Mouse (Mus musculus) embryonic facial prominence, embryonic 14.5 days (tissue): ENCODE measurements at regions not wholly inside any gene's neighbourhood (a gene's known extent, or its start where the extent isn't known, plus 50 kb on each side); places are given as distances from the start of the nearest gene placed in this dataset.

Experiments used
- ATAC-seq: fragments of 200-750 bp; cut with Nextera tagmentation; 2 replicates; pipeline ENCODE4 v1.8.0; 2017; ENCODE audit warnings: low read depth, moderate number of reproducible peaks, moderate TSS enrichment
- DNase-seq: peaks from one replicate; pipeline ENCODE4 v3.0.0-alpha.2; 2015; ENCODE audit warnings: low spot score
- H3K27ac ChIP-seq: fragments of 300-500 bp; sonication (generic); replicated peaks from 2 replicates; pipeline ENCODE4 v1.5.1; 2014; ENCODE audit warnings: low read depth, mild to moderate bottlenecking, low read length, moderate library complexity
- H3K27me3 ChIP-seq: fragments of 300-500 bp; sonication (generic); replicated peaks from 2 replicates; pipeline ENCODE4 v1.6.1; 2014; ENCODE audit warnings: low read length; ENCODE audit not compliant: control insufficient read depth, insufficient read depth
- H3K36me3 ChIP-seq: fragments of 300-500 bp; sonication (generic); 2 replicates; pipeline ENCODE4 v1.6.1; 2014; ENCODE audit warnings: low read length, mixed read lengths; ENCODE audit not compliant: control insufficient read depth, insufficient read depth
- H3K4me1 ChIP-seq: fragments of 300-500 bp; sonication (generic); 2 replicates; pipeline ENCODE4 v1.6.1; 2014; ENCODE audit warnings: antibody characterized with exemption, low read length; ENCODE audit not compliant: control insufficient read depth, insufficient read depth
- H3K4me2 ChIP-seq: fragments of 300-500 bp; sonication (generic); 2 replicates; pipeline ENCODE4 v1.6.1; 2014; ENCODE audit warnings: low read depth, mild to moderate bottlenecking, low read length, moderate library complexity, mixed read lengths
- H3K4me3 ChIP-seq: fragments of 300-500 bp; sonication (generic); 2 replicates; pipeline ENCODE4 v1.5.1; 2014; ENCODE audit warnings: low read depth, mild to moderate bottlenecking, low read length
- H3K9ac ChIP-seq: fragments of 300-500 bp; sonication (generic); 2 replicates; pipeline ENCODE4 v1.6.1; 2014; ENCODE audit warnings: low read depth, mild to moderate bottlenecking, low read length, moderate library complexity, mixed read lengths
- H3K9me3 ChIP-seq: fragments of 300-500 bp; sonication (generic); 2 replicates; pipeline ENCODE4 v1.6.1; 2016; ENCODE audit warnings: low read length; ENCODE audit not compliant: control insufficient read depth
- WGBS: fragments of 180-500 bp; shearing (Covaris S2); extraction: QIAGEN DNeasy Blood & Tissue Kit; methylation state at CpG from one replicate; pipeline ENCODE4 v1.1.7; 2014; 5-methylcytosine and 5-hydroxymethylcytosine counted together

DNA sequence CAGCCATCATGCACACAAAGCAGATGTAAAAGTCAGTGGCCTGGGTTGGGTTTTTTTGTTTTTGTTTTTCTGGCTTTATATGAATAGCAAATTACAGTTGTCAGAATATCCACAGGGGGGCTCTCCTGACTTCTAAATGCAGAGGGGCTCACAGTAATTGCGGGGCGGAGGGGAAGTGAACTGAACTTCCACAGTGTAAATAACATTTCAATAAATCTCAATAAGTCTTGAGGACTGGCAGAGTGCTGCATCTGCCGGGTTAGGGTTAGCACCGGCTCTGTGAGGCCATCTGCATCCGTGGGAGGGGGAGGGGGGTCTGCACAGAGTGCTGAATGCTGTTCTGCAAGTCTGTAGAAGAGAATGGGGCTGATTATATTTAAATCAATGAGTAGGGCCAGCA is 50.3 kb upstream of the Arl4c start:
- WGBS = 10% methylated on average over 5 of the region's 5 CpGs

GRCm38 (mm10) chr1:88756658-88757057 is 54.6 kb upstream of the Arl4c start:
- WGBS = 73% methylated on average over 7 of the region's 7 CpGs
- H3K4me3 ChIP-seq = no peak overlapping the region
- no peak overlapping the region for H3K9ac ChIP-seq
- peak overlapping the region; percentile 71; the same call in 1 of the 2 replicates for H3K27ac ChIP-seq
- H3K27me3 ChIP-seq = no peaks in the 10 kb centered on the region
- no peaks in the 10 kb centered on the region for H3K36me3 ChIP-seq
- H3K9me3 ChIP-seq = 0 out of 2 replicates have a peak, but pooled peaks cover 4% of the 10 kb centered on the region
- no peaks in the 10 kb centered on the region for H3K4me1 ChIP-seq
- no peak overlapping the region for H3K4me2 ChIP-seq
- no peak for DNase-seq
- ATAC-seq = peak; percentile 17; the same call in 1 of the 2 replicates

More for the DNA sequence above, 50.3 kb upstream of the Arl4c start:
- H3K27ac ChIP-seq = no peak overlapping the region
- no peaks in the 10 kb centered on the region for H3K4me1 ChIP-seq
- 0 out of 2 replicates have a peak, but pooled peaks cover 4% of the 10 kb centered on the region for H3K9me3 ChIP-seq
- no peaks in the 10 kb centered on the region for H3K36me3 ChIP-seq
- no peak overlapping the region for H3K4me2 ChIP-seq
- H3K9ac ChIP-seq = no peak overlapping the region
- H3K27me3 ChIP-seq = no peaks in the 10 kb centered on the region
- peak; percentile 45; the same call in 1 of the 2 replicates for ATAC-seq
- peak; percentile 89 for DNase-seq
- no peak overlapping the region for H3K4me3 ChIP-seq

DNA sequence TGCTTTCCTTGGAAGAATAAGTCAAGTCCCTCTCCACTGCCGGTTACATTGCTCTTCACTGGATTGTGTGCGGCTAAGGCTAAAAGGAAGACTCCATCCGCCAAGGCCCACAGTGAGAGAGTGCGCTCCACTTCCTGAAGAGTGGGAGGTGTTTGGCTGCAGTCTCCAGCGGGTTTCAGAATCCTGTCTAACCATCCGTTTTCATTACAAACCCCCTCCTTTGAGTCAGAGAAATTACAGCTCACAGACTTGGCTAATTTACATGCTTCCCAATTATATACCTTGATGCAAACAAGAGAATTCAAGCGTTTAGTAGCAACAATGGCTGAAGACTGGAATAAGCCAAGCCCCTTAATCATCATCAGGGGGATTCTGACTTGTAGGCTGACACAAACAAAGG is 55.1 kb upstream of the Arl4c start:
- Histone ChIP-seq H3K9ac (no peak overlapping the region), H3K4me3 (no peak overlapping the region), H3K4me1 (no peaks in the 10 kb centered on the region), H3K27me3 (no peaks in the 10 kb centered on the region), H3K27ac (peak overlapping the region; percentile 71), H3K4me2 (no peak overlapping the region), H3K36me3 (no peaks in the 10 kb centered on the region), H3K9me3 (0 out of 2 replicates have a peak, but pooled peaks cover 4% of the 10 kb centered on the region)
- 56% methylated on average over 7 of the region's 7 CpGs for WGBS
- DNase-seq = peak; percentile 76
- ATAC-seq = peak; percentile 57; the same call in 1 of the 2 replicates

DNA sequence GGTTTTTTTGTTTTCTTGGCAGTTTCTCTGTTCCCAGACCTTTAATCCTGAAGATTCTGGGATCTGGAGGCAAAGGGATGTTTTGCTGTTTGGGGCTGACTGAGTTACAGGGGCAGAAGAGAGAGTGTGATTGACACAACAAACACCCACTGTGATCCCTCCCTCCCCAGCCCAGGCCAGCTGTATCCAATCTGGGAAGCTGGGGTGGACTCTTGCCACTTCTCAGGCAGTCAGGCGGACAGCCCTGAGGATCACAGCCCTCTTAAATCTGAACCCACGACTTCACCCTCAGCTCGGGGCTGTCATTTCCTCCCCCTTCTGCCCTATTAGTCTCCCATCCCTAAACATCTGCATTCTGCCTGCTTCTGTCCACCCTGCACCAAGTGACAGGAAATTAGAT is 55.7 kb upstream of the Arl4c start:
- Histone ChIP-seq H3K4me3 (no peak overlapping the region), H3K27ac (peak overlapping the region; percentile 71), H3K4me2 (no peak overlapping the region), H3K4me1 (no peaks in the 10 kb centered on the region), H3K36me3 (no peaks in the 10 kb centered on the region), H3K27me3 (no peaks in the 10 kb centered on the region), H3K9ac (no peak overlapping the region), H3K9me3 (0 out of 2 replicates have a peak, but pooled peaks cover 4% of the 10 kb centered on the region)
- WGBS = 10% methylated on average over 3 of the region's 3 CpGs
- ATAC-seq = no peak
- DNase-seq = peak; percentile 43

- ATAC-seq (no peak), DNase-seq (no peak)
- WGBS = 72% methylated on average over 11 of the region's 11 CpGs
- H3K4me2 ChIP-seq = no peak overlapping the region
- H3K9ac ChIP-seq = no peak overlapping the region
- no peak overlapping the region for H3K4me3 ChIP-seq
- H3K27me3 ChIP-seq = no peaks in the 10 kb centered on the region
- H3K9me3 ChIP-seq = no peaks in the 10 kb centered on the region
- no peak overlapping the region for H3K27ac ChIP-seq
- H3K4me1 ChIP-seq = no peaks in the 10 kb centered on the region
- H3K36me3 ChIP-seq = no peaks in the 10 kb centered on the region
Measured at GRCm38 (mm10) chr1:88760643-88761042, 58.6 kb upstream of the Arl4c start.

DNA sequence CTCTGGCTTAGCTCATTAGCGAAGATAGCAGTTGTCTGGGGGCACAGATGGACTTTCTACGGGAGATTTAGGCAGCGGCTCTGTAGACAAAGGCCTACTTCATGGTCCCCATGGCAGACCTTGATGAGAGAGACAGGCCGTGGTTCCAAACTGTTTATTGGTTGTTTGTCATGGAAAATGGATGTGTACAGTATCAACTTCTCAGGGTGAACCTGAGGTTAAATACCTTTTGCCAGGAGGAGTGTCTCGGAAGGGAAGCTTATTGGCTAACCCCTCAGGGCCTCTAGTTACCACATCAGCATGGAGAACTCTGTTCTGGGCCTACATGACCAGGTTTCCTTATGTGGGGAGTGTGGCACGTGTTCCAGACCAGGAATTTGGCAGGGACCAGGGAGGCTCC is 59.1 kb upstream of the Arl4c start:
- H3K9ac ChIP-seq = no peak overlapping the region
- H3K36me3 ChIP-seq = no peaks in the 10 kb centered on the region
- no peak overlapping the region for H3K4me3 ChIP-seq
- ATAC-seq = no peak
- H3K27me3 ChIP-seq = no peaks in the 10 kb centered on the region
- WGBS = 54% methylated on average over 5 of the region's 6 CpGs
- no peak for DNase-seq
- no peaks in the 10 kb centered on the region for H3K4me1 ChIP-seq
- no peaks in the 10 kb centered on the region for H3K9me3 ChIP-seq
- no peak overlapping the region for H3K27ac ChIP-seq
- H3K4me2 ChIP-seq = no peak overlapping the region

GRCm38 (mm10) chr1:88763725-88764364 is 61.8 kb upstream of the Arl4c start:
- H3K9ac ChIP-seq = no peak overlapping the region
- H3K36me3 ChIP-seq = no peaks in the 10 kb centered on the region
- H3K4me2 ChIP-seq = no peak overlapping the region
- no peak overlapping the region for H3K4me3 ChIP-seq
- no peaks in the 10 kb centered on the region for H3K4me1 ChIP-seq
- H3K27me3 ChIP-seq = no peaks in the 10 kb centered on the region
- no peaks in the 10 kb centered on the region for H3K9me3 ChIP-seq
- DNase-seq (peak; percentile 33), ATAC-seq (peak; percentile 18; the same call in 1 of the 2 replicates)
- H3K27ac ChIP-seq = no peak overlapping the region
- 62% methylated on average over 6 of the region's 6 CpGs for WGBS

- Histone ChIP-seq H3K4me2 (no peak overlapping the region), H3K4me3 (no peak overlapping the region), H3K36me3 (no peaks in the 10 kb centered on the region), H3K27me3 (no peaks in the 10 kb centered on the region), H3K9ac (no peak overlapping the region), H3K27ac (no peak overlapping the region), H3K9me3 (no peaks in the 10 kb centered on the region), H3K4me1 (no peaks in the 10 kb centered on the region)
- WGBS = 92% methylated on average over 1 of the region's 1 CpGs
- DNase-seq (no peak), ATAC-seq (no peak)
Measured at GRCm38 (mm10) chr1:88764478-88764877, 62.5 kb upstream of the Arl4c start.

- no peaks in the 10 kb centered on the region for H3K4me1 ChIP-seq
Measured at GRCm38 (mm10) chr1:88777009-88777408, 75.0 kb upstream of the Arl4c start.

More at GRCm38 (mm10) chr1:88777009-88777408, 75.0 kb upstream of the Arl4c start:
- no peak for DNase-seq
- 85% methylated on average over 5 of the region's 5 CpGs for WGBS
- Histone ChIP-seq H3K4me3 (no peak overlapping the region), H3K9ac (no peak overlapping the region), H3K9me3 (no peaks in the 10 kb centered on the region), H3K27me3 (no peaks in the 10 kb centered on the region), H3K27ac (no peak overlapping the region), H3K36me3 (no peaks in the 10 kb centered on the region), H3K4me2 (no peak overlapping the region)
- no peak for ATAC-seq
